Mouse (Mus musculus) C2C12 (cell line): ENCODE results near the gene Foxf2. TPM values are rescaled to one million over a fixed set of nuclear protein-coding genes. Genes with fewer than 3 reads are reported as not detected.

Experiments used
- H3K27me3 ChIP-seq: one replicate; pipeline ENCODE4 v1.6.1; 2011; ENCODE audit not compliant: control insufficient read depth, insufficient read depth, insufficient read length
- H3K36me3 ChIP-seq: one replicate; pipeline ENCODE4 v1.6.1; 2011; ENCODE audit not compliant: control insufficient read depth, insufficient read depth
- H3K4me3 ChIP-seq: one replicate; pipeline ENCODE4 v1.5.1; 2011; ENCODE audit warnings: mild to moderate bottlenecking, control low read depth; ENCODE audit not compliant: poor library complexity, insufficient read depth, severe bottlenecking
- H3K79me2 ChIP-seq: one replicate; pipeline ENCODE4 v1.6.1; 2011; ENCODE audit not compliant: control insufficient read depth, insufficient read depth
- H3K79me3 ChIP-seq: one replicate; pipeline ENCODE4 v1.6.1; 2011; ENCODE audit warnings: low read depth, control low read depth
- H3ac ChIP-seq: one replicate; pipeline ENCODE3; 2011; ENCODE audit warnings: low read depth; ENCODE audit not compliant: control insufficient read depth, insufficient read length
- CEBPB ChIP-seq: IDR thresholded peaks from one replicate; pipeline ENCODE4 v1.6.1; 2011; ENCODE audit warnings: low read depth, mild to moderate bottlenecking, control low read depth, moderate library complexity
- CTCF ChIP-seq: IDR thresholded peaks from one replicate; pipeline ENCODE4 v1.5.1; 2011; ENCODE audit not compliant: control insufficient read depth, insufficient read depth, insufficient read length
- FOSL1 ChIP-seq: IDR thresholded peaks from one replicate; pipeline ENCODE4 v1.8.0; 2011; ENCODE audit warnings: mild to moderate bottlenecking, low read length; ENCODE audit not compliant: poor library complexity, insufficient read depth, severe bottlenecking
- MAX ChIP-seq: IDR thresholded peaks from one replicate; pipeline ENCODE4 v1.6.1; 2011; ENCODE audit warnings: mild to moderate bottlenecking, control low read depth
- MYOD1 ChIP-seq: IDR thresholded peaks from one replicate; pipeline ENCODE4 v1.6.1; 2011; ENCODE audit warnings: low read depth; ENCODE audit not compliant: control insufficient read depth, insufficient read length
- MYOG ChIP-seq: IDR thresholded peaks from one replicate; pipeline ENCODE4 v1.6.1; 2011; ENCODE audit not compliant: control insufficient read depth, insufficient read length; ENCODE audit errors: extremely low read depth
- USF1 ChIP-seq: IDR thresholded peaks from one replicate; pipeline ENCODE4 v1.6.1; 2011; ENCODE audit warnings: low read depth, mild to moderate bottlenecking, control low read depth, moderate library complexity
- microRNA-seq: library from miRNA; unstranded; fragments of <30 nt; microRNA quantifications from one replicate; pipeline ENCODE4, GENCODE M21; 2019; ENCODE audit warnings: borderline microRNAs expressed
- polyA plus RNA-seq: library from polyadenylated mRNA; unstranded; fragments of >200 nt; fragmentation: generic; extraction: Trizol; gene quantifications from one replicate; pipeline ENCODE4 v1.2.1, GENCODE M21; 2012; ENCODE audit warnings: missing spikeins

Gene Foxf2
- polyA plus RNA-seq, 1 experiment: 11.3 TPM

DNA sequence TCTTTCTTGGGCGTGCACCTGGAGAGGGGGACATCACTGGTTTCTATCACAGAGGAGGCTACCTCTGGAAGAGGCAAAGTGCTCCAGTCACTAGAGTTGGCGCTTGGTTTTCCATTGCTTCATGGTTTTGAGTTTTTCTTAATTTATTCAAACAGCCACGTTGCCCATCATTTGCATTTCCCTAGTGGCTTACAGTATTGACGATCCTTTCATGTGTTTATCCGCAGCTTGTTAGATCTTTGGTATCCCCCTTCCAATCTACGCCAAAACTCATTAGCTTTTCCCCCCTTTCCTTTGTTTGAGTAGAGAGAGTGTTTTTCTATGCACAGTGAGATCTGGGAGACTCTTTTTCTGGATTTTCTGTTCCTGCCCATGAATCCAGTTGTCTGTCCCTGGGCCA is 39.8 kb downstream of the Foxf2 start:
- Histone ChIP-seq H3K79me3 (no peaks in the 10 kb centered on the region), H3K27me3 (peaks cover 9% of the 10 kb centered on the region), H3K4me3 (no peak overlapping the region), H3ac (no peak overlapping the region), H3K79me2 (no peaks in the 10 kb centered on the region), H3K36me3 (no peaks in the 10 kb centered on the region)
- TF ChIP-seq CEBPB (no peak), MAX (no peak), USF1 (no peak), MYOD1 (no peak), CTCF (no peak), FOSL1 (no peak), MYOG (no peak)

DNA sequence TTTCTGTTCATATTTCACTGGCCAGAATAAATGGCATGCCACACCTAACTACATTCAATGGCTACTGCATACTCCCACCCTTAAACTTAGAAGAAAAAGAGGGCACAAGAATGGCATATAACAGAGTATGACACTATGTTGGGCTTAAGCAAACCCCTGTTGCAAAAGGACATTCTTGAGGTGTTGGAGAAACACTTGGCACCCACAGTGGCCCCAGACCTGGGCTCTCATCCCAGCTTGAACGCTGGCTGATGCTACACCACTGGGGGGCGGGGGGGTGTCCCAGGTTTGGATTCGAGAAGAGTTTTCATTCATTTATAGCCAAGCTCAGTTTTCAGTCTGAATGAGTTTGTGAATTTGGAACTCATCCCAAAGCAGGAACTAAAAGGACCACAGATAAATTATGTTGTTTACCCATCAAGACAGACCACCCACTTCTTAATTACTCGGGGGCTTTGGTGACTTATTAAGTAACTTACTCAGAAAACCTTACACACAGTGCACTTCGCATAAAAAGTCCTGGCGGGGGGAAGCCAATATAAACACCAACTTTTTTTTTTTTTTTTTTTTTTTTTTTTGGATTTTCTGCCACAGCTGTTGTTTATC is 42.4 kb downstream of the Foxf2 start:
- H3K79me3 ChIP-seq: no peaks in the 10 kb centered on the region
- H3K27me3 ChIP-seq: peaks cover 3% of the 10 kb centered on the region
- no peak overlapping the region for H3ac ChIP-seq
- no peaks in the 10 kb centered on the region for H3K36me3 ChIP-seq
- no peak overlapping the region for H3K4me3 ChIP-seq
- H3K79me2 ChIP-seq: no peaks in the 10 kb centered on the region
- TF ChIP-seq MYOG: no peak

DNA sequence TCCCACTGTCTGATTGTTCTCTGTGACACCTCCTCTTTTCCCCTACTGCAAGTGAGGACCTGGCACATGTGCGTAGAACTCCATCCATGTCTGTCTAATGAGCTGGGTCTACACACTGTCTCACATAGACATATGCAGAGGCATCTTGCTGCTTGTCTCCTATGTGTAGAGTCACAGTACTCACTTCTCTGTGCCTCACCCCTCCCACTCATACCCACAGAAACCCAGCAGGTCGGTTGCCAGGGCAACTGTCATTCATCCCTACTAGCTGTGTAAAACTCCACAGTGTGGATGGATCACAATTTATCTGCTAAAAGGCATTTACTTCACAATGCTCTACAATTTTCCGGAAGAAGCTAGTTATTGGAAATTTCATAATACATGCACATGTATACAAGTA is 46.5 kb downstream of the Foxf2 start:
- Histone ChIP-seq H3K36me3 (no peaks in the 10 kb centered on the region), H3K4me3 (no peak overlapping the region), H3K27me3 (peaks cover 3% of the 10 kb centered on the region), H3K79me3 (no peaks in the 10 kb centered on the region), H3ac (no peak overlapping the region), H3K79me2 (no peaks in the 10 kb centered on the region)
- TF ChIP-seq CEBPB (no peak), CTCF (no peak), FOSL1 (no peak), MYOG (no peak), USF1 (no peak), MAX (no peak), MYOD1 (no peak)

Small RNAs within 50 kb of the gene (microRNA-seq; reads per million reads assigned to microRNA genes)
- not detected for gene Gm27516

Other genes with a start within 250 kb of the Foxf2 start
- gene Foxq1, start 69.7 kb upstream of the Foxf2 start, polyA plus RNA-seq: 2.1 TPM
- not detected for gene A530084C06Rik, start 66.5 kb upstream of the Foxf2 start, polyA plus RNA-seq
- gene Foxc1, start 180.8 kb downstream of the Foxf2 start, polyA plus RNA-seq: 4.1 TPM